Mouse (Mus musculus) common myeloid progenitor, adult 5-6 weeks (primary cell): ENCODE results near the gene Fras1. TPM values are rescaled to one million over a fixed set of nuclear protein-coding genes. Genes with fewer than 3 reads are reported as not detected.

Experiments used
- ATAC-seq: replicated peaks from 2 replicates; pipeline ENCODE4 v1.8.0; 2016; ENCODE audit warnings: low read depth, mild to moderate bottlenecking, moderate TSS enrichment, inconsistent platforms; ENCODE audit not compliant: poor library complexity, severe bottlenecking
- total RNA-seq: library from RNA; stranded (forward); fragments of 200-1000, 187-1606 nt; gene quantifications from 2 replicates; pipeline ENCODE4 v1.2.3, GENCODE M21; 2017

The Fras1 gene
- total RNA-seq, 1 experiment from 2014 or later = not detected

DNA sequence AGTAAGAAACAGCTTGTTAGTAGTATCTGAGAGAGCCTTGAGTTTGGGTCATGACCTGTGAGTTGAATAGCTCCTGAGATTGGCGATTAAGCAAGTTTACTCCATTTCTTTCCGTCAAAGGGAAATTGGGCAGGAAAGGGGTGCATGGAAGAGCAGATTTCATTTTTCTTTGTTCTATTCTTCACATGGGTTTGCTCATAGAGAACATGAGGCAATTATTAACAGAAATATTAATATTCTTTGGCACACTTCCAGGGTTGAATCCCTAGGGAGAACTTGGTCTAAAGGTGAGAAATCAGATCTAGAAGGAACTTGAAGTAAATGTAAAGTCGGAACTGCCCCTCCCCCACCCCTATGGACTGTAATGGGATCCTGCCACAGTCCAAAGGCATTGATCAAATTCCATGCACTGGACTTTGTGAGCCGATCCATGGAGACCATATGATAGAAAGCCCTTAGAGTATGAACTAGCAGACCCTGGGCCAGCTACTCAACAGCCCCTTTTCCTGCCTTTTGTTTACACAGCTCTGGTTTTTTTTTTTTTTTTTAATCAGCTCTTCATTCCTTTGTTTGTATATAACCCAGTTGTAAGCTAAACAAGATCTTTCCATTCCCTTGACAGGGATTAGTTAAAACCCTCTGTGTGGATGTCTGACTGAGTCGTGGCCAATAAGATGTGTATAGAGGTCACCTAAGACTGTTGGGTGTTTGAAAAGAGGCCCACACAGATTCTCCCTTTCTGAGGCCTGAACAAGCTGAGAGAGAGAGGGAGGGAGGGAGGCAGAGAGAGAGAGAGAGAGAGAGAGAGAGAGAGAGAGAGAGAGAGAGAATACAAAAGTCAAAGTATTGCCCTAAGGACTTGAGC lies 22.3 kb downstream of the Fras1 start:
- no peak for ATAC-seq

- no peak for ATAC-seq
Measured at GRCm38 (mm10) chr5:96402555-96402954, 28.8 kb downstream of the Fras1 start.

GRCm38 (mm10) chr5:96405139-96405842 lies 31.5 kb downstream of the Fras1 start:
- no peak for ATAC-seq

GRCm38 (mm10) chr5:96408291-96408690 lies 34.5 kb downstream of the Fras1 start:
- no peak for ATAC-seq

- no peak for ATAC-seq
Measured at GRCm38 (mm10) chr5:96412754-96413394, 39.1 kb downstream of the Fras1 start.

DNA sequence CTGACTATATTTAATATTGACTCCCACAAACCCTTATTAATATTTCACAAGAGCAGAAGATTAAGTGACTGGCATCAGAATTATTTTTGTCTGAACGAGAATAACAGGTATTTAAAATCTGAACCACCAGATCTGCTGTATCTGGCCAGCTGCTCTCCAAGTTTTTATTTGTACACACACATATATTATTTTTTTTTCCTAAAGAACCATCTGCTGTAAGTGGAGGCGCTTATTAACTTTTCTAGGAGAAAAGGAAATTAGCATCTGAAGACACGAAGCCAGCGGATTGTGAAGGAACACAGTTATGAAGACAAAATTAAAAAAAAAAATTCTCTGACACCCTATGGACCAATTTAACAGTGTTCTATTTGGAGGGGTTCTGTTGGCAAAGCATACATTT lies 43.4 kb downstream of the Fras1 start:
- ATAC-seq = no peak

- no peak for ATAC-seq
Measured at GRCm38 (mm10) chr5:96421550-96421949, 47.8 kb downstream of the Fras1 start.

GRCm38 (mm10) chr5:96422716-96423115 lies 49.0 kb downstream of the Fras1 start:
- no peak for ATAC-seq

DNA sequence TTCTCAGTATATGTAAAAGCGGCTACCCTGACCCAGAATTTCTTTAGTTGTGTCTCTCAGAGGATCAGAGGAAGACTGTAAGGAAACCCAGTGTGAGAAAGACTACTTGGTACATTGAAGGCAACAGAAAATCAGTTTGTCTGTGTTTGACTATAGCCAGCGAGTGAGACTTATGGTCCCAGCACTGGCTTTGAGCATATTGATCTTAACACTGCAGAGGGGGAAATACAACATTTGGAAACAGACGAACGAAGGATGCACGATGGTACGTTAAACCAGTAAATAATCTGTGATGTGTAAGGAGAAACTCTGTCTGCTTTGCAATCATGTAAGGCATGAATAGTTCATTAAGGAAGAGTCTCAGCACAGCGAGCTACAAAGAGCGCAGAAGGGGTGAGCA lies 51.6 kb downstream of the Fras1 start:
- ATAC-seq = no peak

DNA sequence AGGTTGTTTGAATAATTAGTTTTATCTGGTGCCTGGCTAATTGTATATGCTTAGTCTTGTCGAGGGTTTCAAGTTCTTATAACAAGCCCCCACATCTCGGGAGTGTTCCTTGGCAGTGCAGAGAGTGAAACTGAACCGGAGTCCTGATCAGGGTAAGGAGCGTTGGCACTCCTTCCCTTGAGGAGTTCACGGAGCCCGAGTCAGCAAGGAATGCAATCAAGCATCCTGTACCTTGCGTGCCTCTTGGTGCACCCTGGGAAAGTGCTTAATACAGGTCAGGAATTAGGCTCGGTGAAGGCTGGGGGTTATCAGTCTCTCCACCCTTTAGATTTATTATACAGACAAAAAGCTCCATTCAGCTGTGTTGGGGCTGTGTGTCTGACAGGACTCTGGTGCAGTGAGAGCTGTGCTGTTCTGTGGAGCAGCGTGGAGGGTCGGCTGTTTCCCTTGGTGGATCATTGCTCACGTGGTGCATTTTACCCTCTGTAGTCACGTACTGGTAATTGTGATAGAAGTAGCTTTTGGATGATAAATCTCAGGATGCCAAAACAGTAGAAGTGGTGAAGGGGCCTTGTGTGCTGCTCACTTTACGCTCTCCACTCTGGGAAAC lies 55.9 kb downstream of the Fras1 start:
- no peak for ATAC-seq

GRCm38 (mm10) chr5:96437870-96438269 lies 64.1 kb downstream of the Fras1 start:
- no peak for ATAC-seq

- no peak for ATAC-seq
Measured at GRCm38 (mm10) chr5:96439811-96440210, 66.1 kb downstream of the Fras1 start.

DNA sequence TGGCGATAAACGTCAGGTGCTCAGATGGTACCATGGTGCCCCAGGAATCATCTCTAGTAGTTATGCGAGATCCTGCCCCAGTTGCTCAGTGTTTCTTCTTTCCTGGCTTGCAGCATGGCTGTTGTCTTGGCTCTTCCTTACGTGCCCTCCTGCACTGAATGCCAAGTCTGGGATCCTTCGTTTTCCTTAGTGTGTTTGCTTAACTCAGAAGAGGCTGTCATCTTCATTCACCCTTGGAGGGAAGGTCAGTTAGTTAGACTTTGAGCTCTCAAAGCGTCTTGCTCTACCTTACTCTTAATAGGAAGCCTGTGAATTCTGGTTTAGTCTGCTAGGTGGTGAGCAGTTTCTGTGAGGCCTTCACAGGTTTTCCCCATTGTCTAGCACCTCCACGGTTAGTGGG lies 73.7 kb downstream of the Fras1 start:
- no peak for ATAC-seq

DNA sequence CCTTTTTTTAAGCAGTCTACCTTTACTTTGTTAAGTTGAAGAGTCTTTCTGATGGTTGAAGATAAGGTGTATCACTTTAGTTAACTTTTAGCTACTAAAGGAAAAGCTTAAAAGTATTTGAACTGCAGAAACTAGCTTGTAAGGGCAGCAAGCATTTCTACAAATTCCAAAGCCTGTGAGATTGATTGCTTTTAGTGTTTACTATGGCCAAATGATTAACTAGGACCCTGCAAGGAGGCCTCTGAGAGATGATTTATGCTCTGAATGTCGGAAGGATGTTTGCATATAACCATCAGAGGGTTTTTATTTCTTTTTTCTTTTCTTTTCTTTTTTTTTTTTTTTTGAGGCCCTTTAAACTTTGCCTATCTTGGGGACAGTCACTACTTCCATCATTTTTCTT lies 78.3 kb downstream of the Fras1 start:
- no peak for ATAC-seq

- no peak for ATAC-seq
Measured at GRCm38 (mm10) chr5:96453386-96453785, 79.6 kb downstream of the Fras1 start.

DNA sequence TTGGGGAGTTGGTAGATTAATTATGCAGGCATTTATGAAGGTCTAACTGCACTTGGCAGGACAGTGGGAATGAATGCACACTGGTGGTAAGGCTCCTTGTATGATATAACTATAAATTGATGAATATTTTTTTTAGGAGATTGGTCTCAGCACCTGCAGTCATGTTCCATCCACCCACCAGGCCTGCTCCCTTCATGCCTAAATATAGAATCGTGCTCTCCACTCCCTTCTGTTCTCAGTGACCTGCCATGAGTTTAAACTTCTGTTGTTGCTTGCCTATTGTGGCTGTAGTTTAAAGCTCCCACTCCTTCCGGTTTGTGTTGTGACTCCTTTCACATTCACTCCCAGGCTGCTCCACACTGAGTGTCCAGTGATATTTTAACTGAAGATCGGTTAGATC lies 80.7 kb downstream of the Fras1 start:
- no peak for ATAC-seq

DNA sequence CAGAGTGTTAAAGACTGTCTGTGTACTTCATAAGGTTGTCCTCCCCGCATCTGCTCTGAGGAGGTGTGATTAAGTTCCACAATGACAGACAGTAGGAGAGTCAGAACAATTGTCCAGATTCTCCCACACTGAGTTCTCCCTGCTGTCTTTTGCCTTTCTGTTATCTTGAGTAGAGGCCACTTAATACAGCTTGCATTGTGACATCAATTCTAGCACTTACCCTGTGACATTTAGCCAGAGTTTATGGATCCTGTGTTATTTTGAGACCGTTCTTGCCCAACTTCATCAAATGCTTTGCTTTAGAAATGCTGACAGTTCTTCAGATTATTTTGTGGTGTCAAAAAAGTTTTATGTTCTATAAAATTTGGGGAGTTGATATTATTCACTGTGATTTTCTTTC lies 81.5 kb downstream of the Fras1 start:
- ATAC-seq = no peak

- ATAC-seq = no peak
Measured at GRCm38 (mm10) chr5:96457436-96457958, 83.7 kb downstream of the Fras1 start.

DNA sequence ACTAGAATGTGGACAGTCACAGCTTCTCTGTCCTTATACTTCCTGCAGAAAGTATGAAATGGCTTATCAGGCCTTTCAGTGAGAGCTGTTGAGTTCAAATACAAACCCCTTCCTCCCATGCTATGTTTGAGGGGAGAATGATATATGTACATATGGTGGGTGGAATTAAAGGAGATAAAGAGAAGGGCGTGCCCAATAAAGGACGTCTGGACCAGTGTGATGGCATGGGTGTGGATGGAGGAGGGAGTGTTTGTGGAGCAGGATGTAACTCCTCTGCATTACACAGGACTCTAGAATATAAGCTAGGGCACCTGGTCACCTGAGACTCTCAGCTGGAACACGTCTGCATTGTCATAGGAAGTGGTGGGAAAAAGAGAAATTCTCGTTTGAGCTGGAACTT lies 85.8 kb downstream of the Fras1 start:
- no peak for ATAC-seq

- no peak for ATAC-seq
Measured at GRCm38 (mm10) chr5:96462197-96462596, 88.4 kb downstream of the Fras1 start.
